Mouse (Mus musculus) CH12.LX (cell line): Measurements from ENCODE around the gene Fchsd2. TPM values are rescaled to one million over a fixed set of nuclear protein-coding genes. Genes with fewer than 3 reads are reported as not detected.

Source experiments
- DNase-seq: peaks from one replicate; pipeline ENCODE4 v3.0.0-alpha.2; 2013; ENCODE audit errors: extremely low read depth
- H3K27ac ChIP-seq: 2 replicates; pipeline ENCODE4 v1.5.1; 2012; ENCODE audit warnings: low read depth, mild to moderate bottlenecking, control low read depth, moderate library complexity; ENCODE audit not compliant: insufficient read depth
- H3K27me3 ChIP-seq: replicated peaks from 2 replicates; pipeline ENCODE3; 2012; ENCODE audit warnings: inconsistent platforms
- H3K36me3 ChIP-seq, 2 experiments: replicated peaks in 1 of 2; 2 replicates each; pipeline versions ENCODE3 to v1.6.1; 2012; ENCODE audit warnings: inconsistent platforms in 1 of 2, low read length in 1 of 2, mild to moderate bottlenecking in 1 of 2, mixed read lengths in 1 of 2, moderate library complexity in 1 of 2; ENCODE audit not compliant: control insufficient read depth in 1 of 2, insufficient read depth in 1 of 2
- H3K4me1 ChIP-seq, 2 experiments: 2 replicates each; pipeline ENCODE4 v1.6.1; 2012; ENCODE audit warnings: inconsistent platforms in 1 of 2, moderate library complexity in 1 of 2; ENCODE audit not compliant: insufficient read depth in 2 of 2, control insufficient read depth in 1 of 2
- H3K4me2 ChIP-seq: 2 replicates; pipeline ENCODE4 v1.6.1; 2012; ENCODE audit warnings: low read depth, mild to moderate bottlenecking, control low read depth; ENCODE audit not compliant: poor library complexity, insufficient read depth, severe bottlenecking
- H3K4me3 ChIP-seq, 3 experiments: fragments of 150-350 bp in 1 of 3; sonication (generic) in 1 of 3; replicated peaks in 1 of 3; 2 replicates each; pipeline versions ENCODE3 to v1.5.1; 2011 to 2012; ENCODE audit warnings: low read depth in 2 of 3, low read length in 2 of 3, mild to moderate bottlenecking in 2 of 3, moderate library complexity in 2 of 3, control low read depth in 1 of 3, improper control_type of control experiment in 1 of 3, inconsistent platforms in 1 of 3, mixed read lengths in 1 of 3; ENCODE audit not compliant: poor library complexity in 1 of 3
- H3K79me2 ChIP-seq: replicated peaks from 2 replicates; pipeline ENCODE4 v1.6.1; 2012; ENCODE audit warnings: mild to moderate bottlenecking, moderate library complexity; ENCODE audit not compliant: control insufficient read depth, poor library complexity, insufficient read depth, severe bottlenecking; ENCODE audit errors: extremely low read depth
- H3K9ac ChIP-seq: 2 replicates; pipeline ENCODE4 v1.6.1; 2012; ENCODE audit warnings: low read depth, mild to moderate bottlenecking, control low read depth, moderate library complexity; ENCODE audit not compliant: insufficient read depth
- H3K9me3 ChIP-seq: replicated peaks from 2 replicates; pipeline ENCODE3; 2012; ENCODE audit warnings: low read length, inconsistent platforms, mixed read lengths
- BHLHE40 ChIP-seq: IDR thresholded peaks from 2 replicates; pipeline ENCODE4 v1.6.1; 2011; ENCODE audit warnings: mild to moderate bottlenecking, low read depth, low read length, improper control_type of control experiment
- CHD2 ChIP-seq: IDR thresholded peaks from 2 replicates; pipeline ENCODE4 v1.6.1; 2011; ENCODE audit warnings: low read length, improper control_type of control experiment
- CTCF ChIP-seq, 2 experiments: IDR thresholded peaks in 1 of 2; conservative IDR thresholded peaks in 1 of 2; 2 replicates each; pipeline ENCODE4 v1.5.1; 2011 to 2012; ENCODE audit warnings: low read depth in 2 of 2, low read length in 2 of 2, improper control_type of control experiment in 1 of 2, inconsistent platforms in 1 of 2, mild to moderate bottlenecking in 1 of 2, moderate library complexity in 1 of 2
- E2F4 ChIP-seq: IDR thresholded peaks from 2 replicates; pipeline ENCODE4 v1.6.1; 2011; ENCODE audit warnings: low read depth, low read length, improper control_type of control experiment; ENCODE audit not compliant: insufficient replicate concordance
- ELF1 ChIP-seq: IDR thresholded peaks from 2 replicates; pipeline ENCODE4 v1.6.1; 2014; ENCODE audit warnings: low read depth, mild to moderate bottlenecking, inconsistent platforms, low read length, improper control_type of control experiment
- EP300 ChIP-seq: IDR thresholded peaks from 2 replicates; pipeline ENCODE4 v1.6.1; 2011; ENCODE audit warnings: low read length, improper control_type of control experiment
- GABPA ChIP-seq: IDR thresholded peaks from 2 replicates; pipeline ENCODE4 v1.6.1; 2012; ENCODE audit warnings: low read depth, low read length, improper control_type of control experiment, inconsistent platforms; ENCODE audit not compliant: insufficient replicate concordance
- HCFC1 ChIP-seq: IDR thresholded peaks from 2 replicates; pipeline ENCODE4 v1.6.1; 2012; ENCODE audit warnings: low read depth, mild to moderate bottlenecking, inconsistent platforms, low read length, improper control_type of control experiment
- IRF4 ChIP-seq: IDR thresholded peaks from 2 replicates; pipeline ENCODE4 v1.6.1; 2014; ENCODE audit warnings: low read depth, mild to moderate bottlenecking, inconsistent platforms, low read length, improper control_type of control experiment
- JUN ChIP-seq: IDR thresholded peaks from 2 replicates; pipeline ENCODE4 v1.6.1; 2011; ENCODE audit warnings: low read depth, mild to moderate bottlenecking, low read length, improper control_type of control experiment, moderate library complexity; ENCODE audit not compliant: insufficient read depth
- JUND ChIP-seq: conservative IDR thresholded peaks from 2 replicates; pipeline ENCODE4 v1.6.1; 2011; ENCODE audit warnings: low read depth, low read length, improper control_type of control experiment
- KAT2A ChIP-seq: IDR thresholded peaks from 2 replicates; pipeline ENCODE4 v1.6.1; 2012; ENCODE audit warnings: low read length, improper control_type of control experiment, inconsistent platforms; ENCODE audit not compliant: insufficient replicate concordance
- MAFK ChIP-seq: IDR thresholded peaks from 2 replicates; pipeline ENCODE4 v1.6.1; 2011; ENCODE audit warnings: low read length, improper control_type of control experiment; ENCODE audit not compliant: insufficient replicate concordance
- MAX ChIP-seq: IDR thresholded peaks from 2 replicates; pipeline ENCODE4 v1.6.1; 2011; ENCODE audit warnings: low read length, improper control_type of control experiment
- MAZ ChIP-seq: IDR thresholded peaks from 2 replicates; pipeline ENCODE4 v1.6.1; 2012; ENCODE audit warnings: low read depth, mild to moderate bottlenecking, inconsistent platforms, low read length, improper control_type of control experiment, moderate library complexity
- MXI1 ChIP-seq: IDR thresholded peaks from 2 replicates; pipeline ENCODE4 v1.6.1; 2011; ENCODE audit warnings: mild to moderate bottlenecking, low read depth, low read length, improper control_type of control experiment
- MYC ChIP-seq: IDR thresholded peaks from 2 replicates; pipeline ENCODE4 v1.6.1; 2011; ENCODE audit warnings: low read depth, mild to moderate bottlenecking, improper control_type of control experiment, low read length
- NRF1 ChIP-seq: IDR thresholded peaks from 2 replicates; pipeline ENCODE4 v1.6.1; 2014; ENCODE audit warnings: low read depth, mild to moderate bottlenecking, inconsistent platforms, low read length, improper control_type of control experiment, moderate library complexity
- PAX5 ChIP-seq: IDR thresholded peaks from 2 replicates; pipeline ENCODE4 v1.6.1; 2012; ENCODE audit warnings: low read length, inconsistent platforms, mixed read lengths
- POLR2A ChIP-seq: IDR thresholded peaks from 2 replicates; pipeline ENCODE4 v1.6.1; 2011; ENCODE audit warnings: low read depth, mild to moderate bottlenecking, improper control_type of control experiment, low read length
- POLR2AphosphoS2 ChIP-seq: IDR thresholded peaks from 2 replicates; pipeline ENCODE4 v1.6.1; 2011; ENCODE audit warnings: low read depth, low read length, improper control_type of control experiment
- RAD21 ChIP-seq: IDR thresholded peaks from 2 replicates; pipeline ENCODE4 v1.6.1; 2011; ENCODE audit warnings: low read depth, mild to moderate bottlenecking, low read length, improper control_type of control experiment, moderate library complexity
- RCOR1 ChIP-seq: conservative IDR thresholded peaks from 2 replicates; pipeline ENCODE4 v1.6.1; 2012; ENCODE audit warnings: low read depth, mild to moderate bottlenecking, inconsistent platforms, low read length, improper control_type of control experiment
- SMC3 ChIP-seq: IDR thresholded peaks from 2 replicates; pipeline ENCODE4 v1.6.1; 2011; ENCODE audit warnings: low read depth, low read length, improper control_type of control experiment
- TBP ChIP-seq: conservative IDR thresholded peaks from 2 replicates; pipeline ENCODE4 v1.6.1; 2011; ENCODE audit warnings: low read depth, low read length, improper control_type of control experiment
- TCF12 ChIP-seq: IDR thresholded peaks from 2 replicates; pipeline ENCODE4 v1.6.1; 2014; ENCODE audit warnings: low read depth, mild to moderate bottlenecking, inconsistent platforms, low read length, improper control_type of control experiment
- UBTF ChIP-seq: IDR thresholded peaks from 2 replicates; pipeline ENCODE4 v1.6.1; 2012; ENCODE audit warnings: low read depth, mild to moderate bottlenecking, inconsistent platforms, low read length, improper control_type of control experiment, moderate library complexity
- USF1 ChIP-seq: IDR thresholded peaks from 2 replicates; pipeline ENCODE4 v1.6.1; 2014; ENCODE audit warnings: low read depth, mild to moderate bottlenecking, inconsistent platforms, low read length, improper control_type of control experiment
- USF2 ChIP-seq: conservative IDR thresholded peaks from 2 replicates; pipeline ENCODE4 v1.6.1; 2011; ENCODE audit warnings: low read depth, low read length, improper control_type of control experiment
- ZC3H11A ChIP-seq: IDR thresholded peaks from 2 replicates; pipeline ENCODE4 v1.6.1; 2012; ENCODE audit warnings: low read depth, mild to moderate bottlenecking, inconsistent platforms, low read length, improper control_type of control experiment
- ZKSCAN1 ChIP-seq: IDR thresholded peaks from 2 replicates; pipeline ENCODE4 v1.6.1; 2012; ENCODE audit warnings: low read depth, inconsistent platforms, low read length, improper control_type of control experiment, borderline replicate concordance
- ZMIZ1 ChIP-seq: IDR thresholded peaks from 2 replicates; pipeline ENCODE4 v1.6.1; 2012; ENCODE audit warnings: low read depth, mild to moderate bottlenecking, inconsistent platforms, low read length, improper control_type of control experiment
- ZNF384 ChIP-seq: IDR thresholded peaks from 2 replicates; pipeline ENCODE4 v1.6.1; 2012; ENCODE audit warnings: low read depth, low read length, improper control_type of control experiment, inconsistent platforms
- dilution Hi-C: fragments of 300-500 bp; cut with MboI; formaldehyde crosslinking; loops from 2 replicates; pipeline ENCODE4 v1.14.3; 2020; ENCODE audit warnings: low sequenced_read_pairs; ENCODE audit not compliant: extremely low pct_unique_long_range_greater_than_20kb, extremely low pct_ligation_motif_present
- in situ Hi-C: fragments of 300-500 bp; cut with MboI; formaldehyde crosslinking; loops from 3 replicates; pipeline ENCODE4 v1.14.3; 2019; ENCODE audit warnings: low sequenced_read_pairs, low pct_ligation_motif_present, low pct_unique_long_range_greater_than_20kb, mixed read lengths
- polyA plus RNA-seq: library from polyadenylated mRNA; unstranded; fragments of >175 nt; gene quantifications from 2 replicates; pipeline ENCODE4 v1.2.1, GENCODE M21; 2012; ENCODE audit warnings: low read depth; ENCODE audit not compliant: insufficient read length
- total RNA-seq, 2 experiments: library from RNA; depleted of rRNA; stranded (reverse); fragments of 300-350 nt in 1 of 2; fragments of >200 nt in 1 of 2; gene quantifications; 2 replicates each; pipeline ENCODE4 v1.2.3; 2012 to 2014

Gene Fchsd2
- total and polyA plus RNA-seq, 3 experiments, result 23.8 to 38.2 (median 25.5) TPM

DNA sequence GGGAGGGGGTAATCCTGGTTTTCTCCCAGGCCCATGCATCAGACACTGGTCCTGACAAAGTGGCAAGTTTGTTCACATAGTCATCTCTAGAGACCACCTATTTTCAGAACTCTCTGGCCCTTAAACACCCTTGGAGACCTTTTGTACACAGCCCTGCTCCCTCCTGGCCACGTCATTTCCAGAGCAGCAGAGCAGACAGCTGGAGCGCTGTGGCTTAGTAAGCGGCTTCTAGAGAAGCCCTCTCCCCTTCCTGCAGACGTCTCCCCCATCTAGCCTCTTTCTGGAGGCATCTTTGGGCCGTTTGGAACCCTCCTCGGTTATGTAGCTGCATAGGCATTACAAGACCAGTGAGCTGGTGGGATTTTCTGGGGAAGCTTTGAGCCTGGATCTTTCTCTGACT lies 21.6 kb upstream of the Fchsd2 start (continued):
- TF ChIP-seq GABPA, result no peak
- no peak for TF ChIP-seq HCFC1
- peak; percentile 92 for TF ChIP-seq RCOR1
- peak; percentile 52; the same call in 1 of the 2 replicates for TF ChIP-seq MXI1
- TF ChIP-seq CTCF (conservative IDR thresholded peaks at IDR 0.05 in 1 of 2, IDR thresholded peaks at IDR 0.05 in 1 of 2; ENCODE audit: low read depth in 2 of 2, low read length in 2 of 2), result no peak; a peak in 1 of 4 replicates
- TF ChIP-seq ZNF384, result no peak
- peak; percentile 41 for TF ChIP-seq SMC3
- peak; percentile 68 for TF ChIP-seq MAX
- peak; percentile 64; the same call in 1 of the 2 replicates for TF ChIP-seq KAT2A
- TF ChIP-seq MAFK, result peak; percentile 82
- TF ChIP-seq CHD2, result peak; percentile 93

DNA sequence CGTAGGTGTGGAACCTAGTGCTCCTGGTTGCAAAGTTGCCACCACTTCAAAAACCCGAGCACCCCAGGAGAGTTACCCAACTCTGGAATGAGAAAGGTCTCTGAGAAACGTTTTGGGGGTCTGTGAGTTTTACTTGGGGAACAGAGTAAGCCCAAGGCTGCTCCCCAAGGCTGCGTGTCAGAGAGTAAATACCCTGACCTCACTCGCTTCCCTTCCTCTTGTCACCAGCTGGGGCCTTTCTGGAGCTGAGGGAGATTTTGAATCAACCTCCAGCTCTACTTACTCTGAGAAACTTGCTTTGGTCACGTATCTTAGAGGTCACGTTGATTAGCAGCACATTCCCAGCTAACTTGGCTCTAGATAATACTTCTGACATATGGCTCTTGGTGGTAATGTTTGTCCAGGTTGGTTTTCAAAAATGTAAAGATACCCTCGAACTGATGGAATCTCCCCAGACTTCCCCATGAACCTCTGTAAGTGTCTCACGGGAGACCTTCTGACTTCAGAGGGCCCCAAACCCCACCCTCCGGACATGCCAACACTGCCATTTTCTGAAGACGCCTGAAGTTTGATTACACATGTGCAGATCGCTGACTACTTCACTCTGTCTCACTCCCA lies 20.4 kb upstream of the Fchsd2 start:
- DNase-seq, result peak; percentile 75
- Histone ChIP-seq H3K27me3 (no peaks in the 10 kb centered on the region), H3K36me3 (no peaks in the 10 kb centered on the region), H3K9me3 (no peaks in the 10 kb centered on the region), H3K4me3 (peak overlapping the region; percentile 8 to 50 (median 9)), H3K27ac (peak overlapping the region; percentile 98), H3K4me1 (peaks cover 46 to 73% of the 10 kb centered on the region in 2 experiments), H3K9ac (peak overlapping the region; percentile 93), H3K79me2 (no peaks in the 10 kb centered on the region), H3K4me2 (peak overlapping the region; percentile 78)
- in situ Hi-C loops (loop anchor here (5.0 kb wide), 1 partner anchor 35 kb away; no protein-coding TSS in a partner anchor), dilution Hi-C loops (no loop called here)
- no peak for TF ChIP-seq CHD2
- TF ChIP-seq ZKSCAN1, result no peak
- TF ChIP-seq USF2, result no peak
- TF ChIP-seq MYC, result peak; percentile 36; the same call in 1 of the 2 replicates
- peak; percentile 81 for TF ChIP-seq TCF12
- peak; percentile 52 for TF ChIP-seq POLR2A
- no peak for TF ChIP-seq E2F4
- no peak; the same call in 1 of the 2 replicates for TF ChIP-seq JUND
- no peak; the same call in 1 of the 2 replicates for TF ChIP-seq POLR2AphosphoS2
- TF ChIP-seq CTCF (conservative IDR thresholded peaks at IDR 0.05 in 1 of 2, IDR thresholded peaks at IDR 0.05 in 1 of 2; ENCODE audit: low read depth in 2 of 2, low read length in 2 of 2), result no peak
- no peak for TF ChIP-seq USF1
- TF ChIP-seq JUN, result no peak
- 0 out of 2 replicates have a peak, but pooled peaks have one; percentile 11 for TF ChIP-seq KAT2A
- no peak for TF ChIP-seq MAFK
- TF ChIP-seq RCOR1, result peak; percentile 85
- TF ChIP-seq RAD21, result no peak; the same call in 1 of the 2 replicates
- TF ChIP-seq SMC3, result peak; percentile 38; the same call in 1 of the 2 replicates
- TF ChIP-seq EP300, result peak; percentile 79
- peak; percentile 24 for TF ChIP-seq HCFC1
- peak; percentile 54; the same call in 1 of the 2 replicates for TF ChIP-seq MXI1
- no peak for TF ChIP-seq GABPA
- TF ChIP-seq ZC3H11A, result no peak
- TF ChIP-seq NRF1, result peak; percentile 42; the same call in 1 of the 2 replicates
- peak; percentile 70 for TF ChIP-seq IRF4
- TF ChIP-seq ELF1, result peak; percentile 28; the same call in 1 of the 2 replicates
- peak; percentile 74 for TF ChIP-seq ZMIZ1
- no peak for TF ChIP-seq UBTF
- 0 out of 2 replicates have a peak, but pooled peaks have one; percentile 14 for TF ChIP-seq MAZ
- TF ChIP-seq TBP, result peak; percentile 83
- TF ChIP-seq PAX5, result no peak
- peak; percentile 89 for TF ChIP-seq BHLHE40
- peak; percentile 47; the same call in 1 of the 2 replicates for TF ChIP-seq MAX
- TF ChIP-seq ZNF384, result no peak; the same call in 1 of the 2 replicates
